Mouse (Mus musculus): ENCODE results near the gene Rhbdd1. TPM values are rescaled to one million over a fixed set of nuclear protein-coding genes. Genes with fewer than 3 reads are reported as not detected.

The Rhbdd1 gene
- polyA plus RNA-seq, 1 experiment from 2014 or later = 7.5 TPM

DNA sequence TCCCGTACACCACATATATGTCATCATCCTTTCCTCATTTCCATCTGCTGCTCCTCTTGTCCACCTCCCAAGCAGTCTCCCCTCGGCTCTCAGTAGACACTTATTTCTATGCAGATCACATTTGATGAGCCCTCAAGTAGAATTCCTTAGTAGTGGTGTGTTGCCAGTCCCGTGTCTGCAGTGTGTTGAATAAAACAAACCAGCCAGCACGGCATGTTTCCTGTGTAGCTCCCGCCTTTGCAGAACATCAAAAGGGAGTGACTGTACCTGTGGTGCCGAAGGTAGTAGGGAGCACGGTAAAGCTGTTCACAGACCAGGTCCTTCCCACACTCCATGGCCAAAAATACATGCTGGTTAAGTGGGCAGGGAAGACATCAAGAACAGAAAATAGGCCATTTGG is 47.8 kb downstream of the Rhbdd1 start:
- TF ChIP-seq CTCF (IDR thresholded peaks at IDR 0.05; ENCODE audit: low read depth) = no peak
- no peak overlapping the region for H3K4me3 ChIP-seq (ENCODE audit: low read depth, low read length)
- H3K27ac ChIP-seq (ENCODE audit: low read depth, low read length) = no peak overlapping the region
- 83% methylated on average over 7 of the region's 7 CpGs for WGBS
- H3K9me3 ChIP-seq (ENCODE audit: control insufficient read depth) = no peaks in the 10 kb centered on the region
- no peaks in the 10 kb centered on the region for H3K36me3 ChIP-seq (ENCODE audit: control insufficient read depth, insufficient read depth)
- ATAC-seq = no peak
- H3K4me1 ChIP-seq (replicated peaks; ENCODE audit: control insufficient read depth, insufficient read depth, low read length) = no peaks in the 10 kb centered on the region
- H3K9ac ChIP-seq (ENCODE audit: low read depth, low read length) = no peak overlapping the region
- no peaks in the 10 kb centered on the region for H3K27me3 ChIP-seq (replicated peaks; ENCODE audit: control insufficient read depth, insufficient read depth, low read length)
- H3K4me2 ChIP-seq (replicated peaks; ENCODE audit: low read depth) = no peak overlapping the region

DNA sequence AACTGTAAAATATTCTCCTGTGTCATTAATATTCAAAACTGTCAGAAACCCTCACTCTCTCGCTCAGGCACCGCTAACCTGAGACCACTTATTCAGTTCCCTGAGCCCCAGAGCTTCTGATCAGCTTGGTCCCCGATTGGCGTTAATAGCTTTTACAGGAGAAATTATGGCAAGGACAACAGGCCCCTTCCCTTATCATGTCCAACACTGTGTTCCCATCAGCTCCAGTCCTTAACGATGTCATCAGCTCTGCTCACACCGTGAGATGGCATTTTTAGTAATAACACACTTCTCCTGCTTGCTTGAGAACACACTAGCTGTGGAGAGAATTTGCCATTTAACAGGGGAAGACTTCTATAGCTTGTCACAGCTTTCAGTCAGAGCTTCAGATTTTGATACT is 48.2 kb downstream of the Rhbdd1 start:
- Histone ChIP-seq H3K27ac (ENCODE audit: low read depth, low read length) (no peak overlapping the region), H3K4me3 (ENCODE audit: low read depth, low read length) (no peak overlapping the region), H3K27me3 (replicated peaks; ENCODE audit: control insufficient read depth, insufficient read depth, low read length) (no peaks in the 10 kb centered on the region), H3K4me1 (replicated peaks; ENCODE audit: control insufficient read depth, insufficient read depth, low read length) (no peaks in the 10 kb centered on the region), H3K9ac (ENCODE audit: low read depth, low read length) (no peak overlapping the region), H3K36me3 (ENCODE audit: control insufficient read depth, insufficient read depth) (no peaks in the 10 kb centered on the region), H3K9me3 (ENCODE audit: control insufficient read depth) (no peaks in the 10 kb centered on the region), H3K4me2 (replicated peaks; ENCODE audit: low read depth) (no peak overlapping the region)
- TF ChIP-seq CTCF (IDR thresholded peaks at IDR 0.05; ENCODE audit: low read depth) = no peak
- no peak for ATAC-seq
- 88% methylated on average over 6 of the region's 6 CpGs for WGBS

DNA sequence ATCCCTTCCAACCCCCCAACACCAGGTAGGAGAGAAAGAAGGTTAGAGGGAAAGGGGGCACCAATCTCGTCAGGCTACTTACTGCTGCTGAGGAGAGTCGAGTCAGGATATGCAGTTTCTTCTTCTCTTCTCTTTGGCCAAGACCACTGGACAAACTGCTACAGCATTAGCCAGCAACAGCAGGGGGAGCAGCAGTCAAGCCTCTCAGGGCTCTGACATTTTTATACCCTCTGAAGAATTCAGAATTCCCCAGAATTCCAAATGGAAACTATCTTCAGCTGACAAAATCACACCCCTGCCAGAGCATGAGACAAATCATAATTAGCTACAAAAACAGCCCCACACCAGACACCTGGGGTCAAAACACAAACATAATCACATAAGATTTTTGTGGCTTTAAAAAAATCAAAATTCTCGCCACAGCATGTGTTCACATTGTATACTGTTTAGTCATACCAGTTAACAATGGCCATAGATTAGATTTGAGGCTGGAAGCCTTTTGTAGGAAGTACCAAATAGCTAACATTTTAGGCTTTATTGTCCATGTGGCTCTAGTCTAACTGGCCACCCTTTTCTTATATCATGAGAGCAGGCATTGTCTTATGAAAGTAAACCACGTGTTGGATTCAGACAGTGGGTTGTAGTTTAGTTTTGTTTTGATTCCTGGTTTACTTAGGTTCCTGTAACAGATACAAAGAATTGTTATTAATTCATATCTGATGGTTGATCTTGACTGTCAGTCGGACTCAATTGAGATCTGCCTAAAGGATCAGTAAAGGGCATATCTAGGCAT is 55.6 kb downstream of the Rhbdd1 start:
- no peaks in the 10 kb centered on the region; the same call in 1 of the 2 replicates for H3K36me3 ChIP-seq (ENCODE audit: control insufficient read depth, insufficient read depth)
- H3K9me3 ChIP-seq (ENCODE audit: control insufficient read depth) = no peaks in the 10 kb centered on the region
- WGBS = 77% methylated on average over 5 of the region's 5 CpGs
- no peak overlapping the region for H3K4me3 ChIP-seq (ENCODE audit: low read depth, low read length)
- H3K27me3 ChIP-seq (replicated peaks; ENCODE audit: control insufficient read depth, insufficient read depth, low read length) = no peaks in the 10 kb centered on the region
- H3K27ac ChIP-seq (ENCODE audit: low read depth, low read length) = no peak overlapping the region
- H3K4me1 ChIP-seq (replicated peaks; ENCODE audit: control insufficient read depth, insufficient read depth, low read length) = no peaks in the 10 kb centered on the region
- H3K4me2 ChIP-seq (replicated peaks; ENCODE audit: low read depth) = no peak overlapping the region
- ATAC-seq = no peak
- H3K9ac ChIP-seq (ENCODE audit: low read depth, low read length) = no peak overlapping the region
- no peak for TF ChIP-seq CTCF (IDR thresholded peaks at IDR 0.05; ENCODE audit: low read depth)

GRCm38 (mm10) chr1:82373924-82374323 is 57.7 kb downstream of the Rhbdd1 start:
- 90% methylated on average over 8 of the region's 8 CpGs for WGBS
- TF ChIP-seq CTCF (IDR thresholded peaks at IDR 0.05; ENCODE audit: low read depth) = no peak
- no peak overlapping the region for H3K27ac ChIP-seq (ENCODE audit: low read depth, low read length)
- H3K9ac ChIP-seq (ENCODE audit: low read depth, low read length) = no peak overlapping the region
- H3K9me3 ChIP-seq (ENCODE audit: control insufficient read depth) = no peaks in the 10 kb centered on the region
- no peak for ATAC-seq
- peaks cover 5% of the 10 kb centered on the region for H3K36me3 ChIP-seq (ENCODE audit: control insufficient read depth, insufficient read depth)
- H3K27me3 ChIP-seq (replicated peaks; ENCODE audit: control insufficient read depth, insufficient read depth, low read length) = no peaks in the 10 kb centered on the region
- no peak overlapping the region for H3K4me3 ChIP-seq (ENCODE audit: low read depth, low read length)
- H3K4me2 ChIP-seq (replicated peaks; ENCODE audit: low read depth) = no peak overlapping the region
- no peaks in the 10 kb centered on the region for H3K4me1 ChIP-seq (replicated peaks; ENCODE audit: control insufficient read depth, insufficient read depth, low read length)

GRCm38 (mm10) chr1:82374831-82375358 is 58.6 kb downstream of the Rhbdd1 start:
- no peak overlapping the region for H3K27ac ChIP-seq (ENCODE audit: low read depth, low read length)
- TF ChIP-seq CTCF (IDR thresholded peaks at IDR 0.05; ENCODE audit: low read depth) = no peak
- ATAC-seq = no peak
- peaks cover 9% of the 10 kb centered on the region for H3K36me3 ChIP-seq (ENCODE audit: control insufficient read depth, insufficient read depth)
- WGBS = 47% methylated on average over 4 of the region's 4 CpGs
- no peak overlapping the region for H3K9ac ChIP-seq (ENCODE audit: low read depth, low read length)
- no peak overlapping the region for H3K4me2 ChIP-seq (replicated peaks; ENCODE audit: low read depth)
- H3K4me1 ChIP-seq (replicated peaks; ENCODE audit: control insufficient read depth, insufficient read depth, low read length) = no peaks in the 10 kb centered on the region
- no peaks in the 10 kb centered on the region for H3K27me3 ChIP-seq (replicated peaks; ENCODE audit: control insufficient read depth, insufficient read depth, low read length)
- no peaks in the 10 kb centered on the region for H3K9me3 ChIP-seq (ENCODE audit: control insufficient read depth)
- no peak overlapping the region for H3K4me3 ChIP-seq (ENCODE audit: low read depth, low read length)

DNA sequence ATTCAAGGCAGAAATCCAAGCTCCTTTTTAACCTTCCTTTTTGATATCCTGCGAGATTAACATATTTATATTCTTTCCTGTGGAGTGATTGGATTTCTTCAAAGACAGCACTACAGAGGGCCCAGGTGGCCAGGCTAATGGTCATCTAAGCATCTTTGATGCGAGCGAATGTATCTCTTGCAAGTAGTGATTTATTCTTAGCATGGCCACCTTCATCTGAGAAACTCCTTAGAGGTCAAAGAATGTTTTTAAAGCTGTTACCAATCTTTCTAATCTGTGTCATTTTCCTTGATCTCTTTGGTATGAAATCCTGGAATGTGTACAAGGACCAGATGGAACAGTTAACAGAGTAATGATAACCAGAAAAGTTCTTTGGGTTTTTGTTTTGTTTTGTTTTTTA is 59.2 kb downstream of the Rhbdd1 start:
- WGBS = 76% methylated on average over 3 of the region's 3 CpGs
- H3K4me1 ChIP-seq (replicated peaks; ENCODE audit: control insufficient read depth, insufficient read depth, low read length) = no peaks in the 10 kb centered on the region
- no peaks in the 10 kb centered on the region for H3K27me3 ChIP-seq (replicated peaks; ENCODE audit: control insufficient read depth, insufficient read depth, low read length)
- no peak for ATAC-seq
- peaks cover 9% of the 10 kb centered on the region for H3K36me3 ChIP-seq (ENCODE audit: control insufficient read depth, insufficient read depth)
- H3K4me2 ChIP-seq (replicated peaks; ENCODE audit: low read depth) = no peak overlapping the region
- no peak overlapping the region for H3K4me3 ChIP-seq (ENCODE audit: low read depth, low read length)
- no peak overlapping the region for H3K9ac ChIP-seq (ENCODE audit: low read depth, low read length)
- H3K9me3 ChIP-seq (ENCODE audit: control insufficient read depth) = no peaks in the 10 kb centered on the region
- TF ChIP-seq CTCF (IDR thresholded peaks at IDR 0.05; ENCODE audit: low read depth) = no peak
- H3K27ac ChIP-seq (ENCODE audit: low read depth, low read length) = no peak overlapping the region

Measured in intestine, postnatal 0 days (tissue).